Mouse (Mus musculus): ENCODE data around the gene Snrnp25. TPM values are rescaled to one million over a fixed set of nuclear protein-coding genes. Genes with fewer than 3 reads are reported as not detected.
A peak's percentile ranks its signal among the peaks of the same experiment; 100 is the strongest.

Snrnp25 gene
- polyA plus RNA-seq (2012; ENCODE audit: insufficient read depth, insufficient read length, low replicate concordance, missing spikeins), result not detected in 2 replicates

GRCm38 (mm10) chr11:32205058-32205873, at the start of gene Snrnp25:
Snrnp25 (plus strand) TSS chr11:32205415.
- WGBS, result under 1% methylated on average over 52 of the region's 52 CpGs
- Histone ChIP-seq H3K4me3 (ENCODE audit: insufficient read depth, low read depth, low read length) (peak within 1 kb of the TSS; percentile 87), H3K4me1 (ENCODE audit: control insufficient read depth, insufficient read depth, low read length) (peaks cover 7% of the 10 kb centered on the region; the same call in 1 of the 2 replicates), H3K27ac (ENCODE audit: insufficient read depth, low read depth, low read length) (no peak within 1 kb of the TSS)
- peak; percentile 35; the same call in 1 of the 2 replicates for TF ChIP-seq CTCF (IDR thresholded peaks at IDR 0.05; ENCODE audit: insufficient read depth, low read depth, low read length)
- peak; percentile 41; the same call in 1 of the 2 replicates for TF ChIP-seq POLR2A (IDR thresholded peaks at IDR 0.05; ENCODE audit: insufficient read depth, low read depth, low read length)

- WGBS, result 76% methylated on average over 7 of the region's 7 CpGs
- Histone ChIP-seq H3K27ac (ENCODE audit: insufficient read depth, low read depth, low read length) (no peak overlapping the region), H3K4me3 (ENCODE audit: insufficient read depth, low read depth, low read length) (no peak overlapping the region), H3K4me1 (ENCODE audit: control insufficient read depth, insufficient read depth, low read length) (peaks cover 12% of the 10 kb centered on the region)
- TF ChIP-seq POLR2A (IDR thresholded peaks at IDR 0.05; ENCODE audit: insufficient read depth, low read depth, low read length), result no peak
- no peak for TF ChIP-seq CTCF (IDR thresholded peaks at IDR 0.05; ENCODE audit: insufficient read depth, low read depth, low read length)
Measured at GRCm38 (mm10) chr11:32156854-32157630, 48.2 kb upstream of the Snrnp25 start.

- WGBS, result 12% methylated on average over 18 of the region's 18 CpGs
- TF ChIP-seq CTCF (IDR thresholded peaks at IDR 0.05; ENCODE audit: insufficient read depth, low read depth, low read length) (no peak), POLR2A (IDR thresholded peaks at IDR 0.05; ENCODE audit: insufficient read depth, low read depth, low read length) (no peak)
- H3K4me3 ChIP-seq (ENCODE audit: insufficient read depth, low read depth, low read length), result no peak overlapping the region
- peak overlapping the region; percentile 61 for H3K27ac ChIP-seq (ENCODE audit: insufficient read depth, low read depth, low read length)
- H3K4me1 ChIP-seq (ENCODE audit: control insufficient read depth, insufficient read depth, low read length), result peaks cover 18% of the 10 kb centered on the region
Measured at GRCm38 (mm10) chr11:32157791-32158594, 47.2 kb upstream of the Snrnp25 start.

GRCm38 (mm10) chr11:32159176-32159575, 46.0 kb upstream of the Snrnp25 start:
- WGBS, result 96% methylated on average over 3 of the region's 3 CpGs
- no peak overlapping the region for H3K4me3 ChIP-seq (ENCODE audit: insufficient read depth, low read depth, low read length)
- H3K4me1 ChIP-seq (ENCODE audit: control insufficient read depth, insufficient read depth, low read length), result peaks cover 18% of the 10 kb centered on the region
- no peak overlapping the region for H3K27ac ChIP-seq (ENCODE audit: insufficient read depth, low read depth, low read length)
- TF ChIP-seq POLR2A (IDR thresholded peaks at IDR 0.05; ENCODE audit: insufficient read depth, low read depth, low read length), result no peak

GRCm38 (mm10) chr11:32160341-32160740, 44.9 kb upstream of the Snrnp25 start:
- Histone ChIP-seq H3K27ac (ENCODE audit: insufficient read depth, low read depth, low read length) (no peak overlapping the region), H3K4me1 (ENCODE audit: control insufficient read depth, insufficient read depth, low read length) (peaks cover 18% of the 10 kb centered on the region), H3K4me3 (ENCODE audit: insufficient read depth, low read depth, low read length) (no peak overlapping the region)
- WGBS, result 80% methylated on average over 7 of the region's 7 CpGs
- no peak for TF ChIP-seq POLR2A (IDR thresholded peaks at IDR 0.05; ENCODE audit: insufficient read depth, low read depth, low read length)
- TF ChIP-seq CTCF (IDR thresholded peaks at IDR 0.05; ENCODE audit: insufficient read depth, low read depth, low read length), result no peak

GRCm38 (mm10) chr11:32161500-32161899, 43.7 kb upstream of the Snrnp25 start:
- TF ChIP-seq POLR2A (IDR thresholded peaks at IDR 0.05; ENCODE audit: insufficient read depth, low read depth, low read length) (no peak), CTCF (IDR thresholded peaks at IDR 0.05; ENCODE audit: insufficient read depth, low read depth, low read length) (peak; percentile 36; the same call in 1 of the 2 replicates)
- WGBS, result 19% methylated on average over 9 of the region's 9 CpGs
- Histone ChIP-seq H3K27ac (ENCODE audit: insufficient read depth, low read depth, low read length) (no peak overlapping the region; the same call in 1 of the 2 replicates), H3K4me1 (ENCODE audit: control insufficient read depth, insufficient read depth, low read length) (peaks cover 18% of the 10 kb centered on the region), H3K4me3 (ENCODE audit: insufficient read depth, low read depth, low read length) (peak overlapping the region; percentile 35)

GRCm38 (mm10) chr11:32161922-32162804, 43.1 kb upstream of the Snrnp25 start:
- Histone ChIP-seq H3K4me1 (ENCODE audit: control insufficient read depth, insufficient read depth, low read length) (peaks cover 18% of the 10 kb centered on the region), H3K27ac (ENCODE audit: insufficient read depth, low read depth, low read length) (peak overlapping the region; percentile 55)
- 5% methylated on average over 28 of the region's 28 CpGs for WGBS

More at GRCm38 (mm10) chr11:32161922-32162804, 43.1 kb upstream of the Snrnp25 start:
- no peak for TF ChIP-seq POLR2A (IDR thresholded peaks at IDR 0.05; ENCODE audit: insufficient read depth, low read depth, low read length)
- TF ChIP-seq CTCF (IDR thresholded peaks at IDR 0.05; ENCODE audit: insufficient read depth, low read depth, low read length), result peak; percentile 96
- peak overlapping the region; percentile 35 for H3K4me3 ChIP-seq (ENCODE audit: insufficient read depth, low read depth, low read length)
